Mouse (Mus musculus): ENCODE data around the gene Cuedc1. TPM values are rescaled to one million over a fixed set of nuclear protein-coding genes. Genes with fewer than 3 reads are reported as not detected.

Cuedc1 gene
- polyA plus RNA-seq, 1 experiment = 1.7 TPM

DNA sequence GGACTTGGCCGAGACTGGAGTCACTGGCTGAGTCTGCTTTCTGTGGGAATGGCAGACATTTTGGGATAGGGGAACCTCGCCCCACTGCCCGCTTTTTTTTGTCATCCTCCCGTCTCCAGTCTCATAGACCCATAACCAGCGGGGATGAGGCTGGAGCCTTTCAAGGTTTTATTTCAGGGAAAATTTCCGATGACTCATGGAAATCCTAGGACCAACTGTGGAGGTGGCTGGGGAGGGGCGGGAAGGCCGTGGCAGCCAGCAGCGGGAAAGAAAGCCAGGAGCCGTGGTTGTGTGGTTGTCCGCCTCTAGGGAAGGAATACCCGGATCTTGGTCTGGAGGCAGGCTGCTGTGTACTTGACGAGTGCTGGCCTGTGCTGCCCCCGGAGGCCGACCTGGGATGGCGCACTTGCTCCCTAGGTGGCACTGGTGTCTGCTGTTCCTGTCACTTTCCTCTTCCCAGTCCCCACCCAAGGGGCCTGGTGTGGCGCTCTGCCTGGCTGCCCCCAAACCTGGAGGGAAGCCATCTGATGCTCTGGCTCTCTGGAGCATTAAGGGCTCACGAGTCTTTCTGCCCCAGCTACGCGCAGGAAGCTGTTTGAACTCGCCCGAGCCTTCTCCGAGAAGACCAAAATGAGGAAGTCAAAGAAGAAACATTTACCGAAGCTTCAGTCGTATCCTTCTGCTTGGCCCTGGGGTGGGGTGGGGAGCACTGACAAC, 89.7 kb downstream of the Cuedc1 start:
- TF ChIP-seq GATA1 (IDR thresholded peaks at IDR 0.05; ENCODE audit: low read length) = no peak

DNA sequence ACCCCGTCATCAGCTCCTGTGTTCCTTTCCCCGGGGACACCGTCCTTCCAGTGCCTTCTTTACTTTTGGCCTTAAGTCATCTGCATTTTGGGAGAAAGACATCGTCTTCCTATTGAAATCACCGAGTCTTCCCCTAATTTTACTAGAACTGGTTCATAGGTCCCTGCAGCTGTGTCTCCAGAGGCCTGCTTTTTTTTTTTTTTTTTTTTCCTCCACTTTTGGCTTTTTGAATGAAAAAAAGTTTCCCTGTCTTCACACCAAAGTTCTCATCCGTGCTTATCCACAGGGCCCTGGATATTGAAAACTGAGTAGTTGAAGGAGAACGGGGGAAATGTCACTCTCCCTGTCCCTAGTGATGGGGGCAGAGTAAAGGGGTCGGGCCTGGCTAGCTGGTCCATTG, 90.4 kb downstream of the Cuedc1 start:
- TF ChIP-seq GATA1 (IDR thresholded peaks at IDR 0.05; ENCODE audit: low read length) = no peak

GRCm38 (mm10) chr11:88188635-88189034, 90.8 kb downstream of the Cuedc1 start:
- no peak for TF ChIP-seq GATA1 (IDR thresholded peaks at IDR 0.05; ENCODE audit: low read length)

GRCm38 (mm10) chr11:88192595-88192994, 94.7 kb downstream of the Cuedc1 start:
- TF ChIP-seq GATA1 (IDR thresholded peaks at IDR 0.05; ENCODE audit: low read length) = no peak

DNA sequence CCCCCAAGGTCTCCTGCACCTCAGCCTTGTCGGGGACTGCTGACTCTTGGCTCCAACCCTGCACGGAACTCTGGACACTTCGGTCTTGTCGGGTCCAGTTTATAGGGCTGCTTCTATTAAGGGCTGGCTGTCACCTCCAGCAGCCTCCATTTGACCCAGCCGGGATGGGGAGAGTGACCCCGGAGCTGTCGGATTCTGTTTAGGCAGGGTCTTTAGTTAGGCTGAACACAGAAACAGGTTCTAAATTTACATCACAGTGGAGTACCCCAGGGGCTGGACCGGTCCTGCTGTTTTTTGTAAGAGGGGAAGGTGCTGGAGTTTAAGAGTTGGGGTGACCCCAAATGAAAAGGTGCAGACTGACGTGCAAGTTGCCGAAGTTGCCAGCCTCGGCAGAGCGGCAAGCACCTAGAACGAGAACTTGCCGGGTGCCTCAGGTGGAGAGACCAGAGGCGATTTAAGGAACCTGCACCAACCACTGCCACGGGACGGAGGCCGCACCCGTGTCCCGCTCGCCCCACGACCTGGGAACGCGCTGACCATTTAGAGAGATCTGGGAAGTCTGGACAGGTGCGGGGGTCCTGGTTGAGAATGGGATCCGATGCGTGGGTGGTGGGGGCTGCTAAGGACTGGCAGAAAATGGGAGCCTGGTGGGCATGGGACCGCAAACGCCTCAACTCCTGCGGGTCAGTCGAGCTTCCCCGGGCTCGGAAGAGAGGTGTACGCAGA, 95.4 kb downstream of the Cuedc1 start:
- TF ChIP-seq GATA1 (IDR thresholded peaks at IDR 0.05; ENCODE audit: low read length) = no peak

GRCm38 (mm10) chr11:88193824-88194696, 96.2 kb downstream of the Cuedc1 start:
- no peak for TF ChIP-seq GATA1 (IDR thresholded peaks at IDR 0.05; ENCODE audit: low read length)

GRCm38 (mm10) chr11:88197153-88197576, 99.3 kb downstream of the Cuedc1 start:
- TF ChIP-seq GATA1 (IDR thresholded peaks at IDR 0.05; ENCODE audit: low read length) = no peak

GRCm38 (mm10) chr11:88198223-88198622, 100.4 kb downstream of the Cuedc1 start:
- TF ChIP-seq GATA1 (IDR thresholded peaks at IDR 0.05; ENCODE audit: low read length) = no peak

GRCm38 (mm10) chr11:88201172-88201571, 103.3 kb downstream of the Cuedc1 start:
- no peak for TF ChIP-seq GATA1 (IDR thresholded peaks at IDR 0.05; ENCODE audit: low read length)

DNA sequence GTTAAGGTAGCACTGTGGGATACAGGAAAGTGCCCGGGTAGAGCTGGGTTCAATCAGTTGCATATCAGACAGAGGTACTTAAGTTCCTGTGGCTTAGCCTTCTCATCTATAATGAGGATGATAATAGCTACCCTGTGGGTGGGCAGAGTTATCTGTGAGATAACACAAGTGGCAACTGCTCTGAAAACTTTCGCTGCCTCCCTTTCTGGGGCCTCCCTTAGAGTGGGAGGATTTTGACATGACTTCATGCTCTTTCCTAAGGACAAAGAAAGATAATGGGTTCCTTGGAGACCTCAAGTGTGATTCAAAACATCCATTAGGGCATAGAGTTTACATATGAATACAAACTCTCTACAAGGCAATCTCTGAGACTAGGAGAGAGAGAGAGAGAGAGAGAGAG, 104.2 kb downstream of the Cuedc1 start:
- peak; percentile 63 for TF ChIP-seq GATA1 (IDR thresholded peaks at IDR 0.05; ENCODE audit: low read length)

DNA sequence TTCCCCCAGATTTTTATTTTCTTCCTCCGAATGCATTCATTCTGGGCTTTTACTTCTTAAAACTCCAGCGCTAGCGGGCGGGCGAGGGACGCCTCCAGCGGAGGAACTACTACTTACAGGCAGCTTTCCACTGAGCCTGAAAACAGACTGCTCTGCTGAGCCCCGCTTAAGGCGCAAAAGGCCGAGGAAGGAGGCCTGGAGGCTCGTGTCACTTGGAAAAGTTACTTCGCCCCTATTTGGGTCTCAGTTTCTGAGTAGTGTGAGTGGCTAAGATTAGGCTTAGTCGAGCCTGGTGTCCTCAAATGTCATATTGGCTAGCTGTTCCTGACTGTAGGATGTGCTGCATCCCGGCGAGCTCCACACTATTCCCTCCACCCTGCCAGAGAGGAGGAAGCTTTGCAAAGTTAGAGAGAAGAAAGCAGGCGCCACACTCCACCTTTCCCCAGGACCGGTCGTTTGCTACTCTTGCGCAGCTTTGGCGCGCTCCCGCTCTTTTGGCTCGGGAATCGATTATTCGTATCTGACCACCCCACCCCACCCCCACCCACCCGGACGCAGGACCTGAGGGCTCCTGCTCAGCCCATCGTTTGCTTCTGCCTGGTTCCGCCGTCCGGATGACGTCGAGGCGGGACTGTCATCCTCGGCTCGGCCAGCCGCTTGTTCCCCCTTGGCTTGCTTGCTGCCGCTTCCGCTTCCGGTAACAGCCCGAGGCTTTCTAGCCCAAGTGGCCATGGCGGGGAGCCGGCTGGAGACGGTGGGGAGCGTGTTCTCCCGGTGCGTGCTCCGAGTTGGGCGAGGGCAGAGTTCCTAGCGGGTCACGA, 106.1 kb downstream of the Cuedc1 start, which contains the start of gene Mrps23:
Mrps23 (plus strand) TSS at position 677 of the 821 bp plus-strand sequence.
- no peak for TF ChIP-seq GATA1 (IDR thresholded peaks at IDR 0.05; ENCODE audit: low read length)

DNA sequence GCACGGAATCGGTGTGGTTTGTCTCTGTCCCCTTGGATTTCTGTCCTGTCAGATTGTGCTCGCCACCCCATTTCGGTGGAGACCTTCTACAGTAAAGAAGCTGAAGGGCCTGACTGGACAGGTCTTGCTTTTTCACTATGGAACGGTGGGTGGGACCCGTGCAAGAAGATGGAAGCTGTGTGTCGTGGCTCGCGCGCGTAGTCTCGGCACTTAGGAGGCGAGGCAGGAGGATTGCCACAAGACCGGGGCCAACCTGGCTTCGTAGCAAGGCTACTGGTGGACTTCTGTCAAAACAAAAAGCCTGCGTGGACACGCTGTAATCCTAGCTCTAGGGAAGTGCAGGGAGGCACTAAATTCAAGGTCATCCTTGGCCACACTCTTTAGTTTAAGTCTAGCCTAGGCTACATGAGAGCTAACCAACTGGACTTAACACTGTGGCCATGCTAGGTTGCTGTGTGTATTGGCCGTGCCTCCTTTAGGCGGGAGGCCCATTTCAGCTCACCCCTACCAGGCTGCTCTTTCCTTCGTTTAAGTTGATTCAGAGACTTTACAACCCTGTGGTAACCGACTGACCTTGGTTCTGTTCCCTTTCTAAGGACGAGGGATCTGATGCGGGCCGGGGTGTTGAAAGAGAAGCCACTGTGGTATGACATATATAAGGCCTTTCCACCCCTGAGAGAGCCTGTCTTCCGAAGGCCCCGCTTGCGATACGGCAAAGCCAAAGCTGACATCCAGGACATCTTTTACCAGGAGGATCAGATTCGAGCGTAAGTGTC, 106.9 kb downstream of the Cuedc1 start:
- TF ChIP-seq GATA1 (IDR thresholded peaks at IDR 0.05; ENCODE audit: low read length) = no peak

- TF ChIP-seq GATA1 (IDR thresholded peaks at IDR 0.05; ENCODE audit: low read length) = no peak
These were observed 109.8 kb downstream of the Cuedc1 start for GRCm38 (mm10) chr11:88207697-88208096.
